Mouse (Mus musculus) CH12.LX (cell line): Measurements from ENCODE around the gene Olfr691.

Source experiments
- CHD1 ChIP-seq: IDR thresholded peaks from 2 replicates; pipeline ENCODE4 v1.6.1; 2012; ENCODE audit warnings: low read depth, low read length, improper control_type of control experiment, inconsistent platforms
- CTCF ChIP-seq, 2 experiments: IDR thresholded peaks in 1 of 2; conservative IDR thresholded peaks in 1 of 2; 2 replicates each; pipeline ENCODE4 v1.5.1; 2011 to 2012; ENCODE audit warnings: low read depth in 2 of 2, low read length in 2 of 2, improper control_type of control experiment in 1 of 2, inconsistent platforms in 1 of 2, mild to moderate bottlenecking in 1 of 2, moderate library complexity in 1 of 2
- ELF1 ChIP-seq: IDR thresholded peaks from 2 replicates; pipeline ENCODE4 v1.6.1; 2014; ENCODE audit warnings: low read depth, mild to moderate bottlenecking, inconsistent platforms, low read length, improper control_type of control experiment
- EP300 ChIP-seq: IDR thresholded peaks from 2 replicates; pipeline ENCODE4 v1.6.1; 2011; ENCODE audit warnings: low read length, improper control_type of control experiment
- ETS1 ChIP-seq: conservative IDR thresholded peaks from 2 replicates; pipeline ENCODE4 v1.6.1; 2012; ENCODE audit warnings: low read depth, mild to moderate bottlenecking, inconsistent platforms, low read length, improper control_type of control experiment, moderate library complexity
- IRF4 ChIP-seq: IDR thresholded peaks from 2 replicates; pipeline ENCODE4 v1.6.1; 2014; ENCODE audit warnings: low read depth, mild to moderate bottlenecking, inconsistent platforms, low read length, improper control_type of control experiment
- MAX ChIP-seq: IDR thresholded peaks from 2 replicates; pipeline ENCODE4 v1.6.1; 2011; ENCODE audit warnings: low read length, improper control_type of control experiment
- MEF2A ChIP-seq: IDR thresholded peaks from 2 replicates; pipeline ENCODE4 v1.6.1; 2014; ENCODE audit warnings: low read depth, mild to moderate bottlenecking, inconsistent platforms, low read length, improper control_type of control experiment, borderline replicate concordance
- MYC ChIP-seq: IDR thresholded peaks from 2 replicates; pipeline ENCODE4 v1.6.1; 2011; ENCODE audit warnings: low read depth, mild to moderate bottlenecking, improper control_type of control experiment, low read length
- NRF1 ChIP-seq: IDR thresholded peaks from 2 replicates; pipeline ENCODE4 v1.6.1; 2014; ENCODE audit warnings: low read depth, mild to moderate bottlenecking, inconsistent platforms, low read length, improper control_type of control experiment, moderate library complexity
- POLR2A ChIP-seq: IDR thresholded peaks from 2 replicates; pipeline ENCODE4 v1.6.1; 2011; ENCODE audit warnings: low read depth, mild to moderate bottlenecking, improper control_type of control experiment, low read length
- RAD21 ChIP-seq: IDR thresholded peaks from 2 replicates; pipeline ENCODE4 v1.6.1; 2011; ENCODE audit warnings: low read depth, mild to moderate bottlenecking, low read length, improper control_type of control experiment, moderate library complexity
- ZC3H11A ChIP-seq: IDR thresholded peaks from 2 replicates; pipeline ENCODE4 v1.6.1; 2012; ENCODE audit warnings: low read depth, mild to moderate bottlenecking, inconsistent platforms, low read length, improper control_type of control experiment
- ZNF384 ChIP-seq: IDR thresholded peaks from 2 replicates; pipeline ENCODE4 v1.6.1; 2012; ENCODE audit warnings: low read depth, low read length, improper control_type of control experiment, inconsistent platforms

DNA sequence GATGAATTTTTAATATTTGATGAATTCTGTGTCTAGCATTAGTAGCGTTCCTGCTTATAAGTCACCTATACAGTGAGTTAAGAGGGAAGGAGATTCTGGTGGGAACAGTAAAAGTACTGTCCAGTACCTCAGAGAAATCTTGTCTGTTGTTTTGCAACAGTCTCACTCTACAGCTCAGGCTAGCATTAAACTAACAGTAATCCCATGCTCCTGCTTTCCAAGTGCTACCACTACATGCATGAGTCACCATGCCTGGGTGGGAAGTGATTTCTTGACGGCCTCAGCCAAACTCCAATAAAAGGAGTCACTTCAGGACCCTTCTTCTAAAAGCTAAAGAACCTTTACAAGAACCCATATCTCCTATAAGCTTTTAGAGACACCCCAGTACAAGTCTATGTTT, 19.6 kb upstream of the Olfr691 start:
- TF ChIP-seq POLR2A = no peak
- TF ChIP-seq CTCF (conservative IDR thresholded peaks at IDR 0.05 in 1 of 2, IDR thresholded peaks at IDR 0.05 in 1 of 2; ENCODE audit: low read depth in 2 of 2, low read length in 2 of 2) = no peak
- TF ChIP-seq MYC = no peak
- TF ChIP-seq MEF2A = no peak
- no peak for TF ChIP-seq MAX
- TF ChIP-seq CHD1 = no peak
- no peak for TF ChIP-seq ELF1
- no peak for TF ChIP-seq ETS1
- no peak for TF ChIP-seq ZC3H11A
- no peak for TF ChIP-seq RAD21
- no peak for TF ChIP-seq EP300
- no peak for TF ChIP-seq IRF4
- TF ChIP-seq NRF1 = no peak
- TF ChIP-seq ZNF384 = no peak
